Mouse (Mus musculus) cortical plate, adult 2 months (tissue): ENCODE measurements around the gene Muc16. TPM values are rescaled to one million over a fixed set of nuclear protein-coding genes. Genes with fewer than 3 reads are reported as not detected.

Experiments used
- H3K27ac ChIP-seq: fragments of 200-500 bp; 2 replicates; pipeline ENCODE4 v1.5.1; 2012; ENCODE audit warnings: low read length, control low read depth, inconsistent platforms; ENCODE audit not compliant: insufficient read depth
- H3K4me1 ChIP-seq: fragments of 200-500 bp; 2 replicates; pipeline ENCODE4 v1.6.1; 2011; ENCODE audit warnings: low read length; ENCODE audit not compliant: control insufficient read depth, insufficient read depth
- H3K4me3 ChIP-seq: fragments of 200-500 bp; 2 replicates; pipeline ENCODE4 v1.5.1; 2011; ENCODE audit warnings: mild to moderate bottlenecking, low read length, control low read depth; ENCODE audit not compliant: insufficient read depth
- CTCF ChIP-seq: fragments of 200-500 bp; IDR thresholded peaks from 2 replicates; pipeline ENCODE4 v1.5.1; 2011; ENCODE audit warnings: mild to moderate bottlenecking, control low read depth, low read length; ENCODE audit not compliant: insufficient read depth; ENCODE audit errors: extremely low read depth
- POLR2A ChIP-seq: fragments of 200-500 bp; IDR thresholded peaks from 2 replicates; pipeline ENCODE4 v1.6.1; 2011; ENCODE audit warnings: mild to moderate bottlenecking, low read length, control low read depth; ENCODE audit not compliant: insufficient read depth; ENCODE audit errors: extremely low read depth
- polyA plus RNA-seq: library from polyadenylated mRNA; depleted of rRNA; stranded (reverse); fragments of >200 nt; gene quantifications from 2 replicates; pipeline ENCODE4 v1.2.3, GENCODE M21; 2012; rRNA removed

The Muc16 gene
- polyA plus RNA-seq: not detected in 2 replicates

GRCm38 (mm10) chr9:18674480-18675154, at the start of gene Muc16:
Muc16 (minus strand) TSS chr9:18674530.
- TF ChIP-seq POLR2A: no peak
- no peak for TF ChIP-seq CTCF
- H3K27ac ChIP-seq: no peak within 1 kb of the TSS
- H3K4me3 ChIP-seq: no peak within 1 kb of the TSS
- H3K4me1 ChIP-seq: no peaks in the 10 kb centered on the region

GRCm38 (mm10) chr9:18722712-18723099, 48.4 kb upstream of the Muc16 start:
- no peak overlapping the region for H3K4me3 ChIP-seq
- no peaks in the 10 kb centered on the region for H3K4me1 ChIP-seq
- TF ChIP-seq CTCF (no peak), POLR2A (no peak)

GRCm38 (mm10) chr9:18721931-18722711, 47.8 kb upstream of the Muc16 start:
- Histone ChIP-seq H3K4me1 (no peaks in the 10 kb centered on the region), H3K4me3 (no peak overlapping the region), H3K27ac (no peak overlapping the region)
- no peak for TF ChIP-seq POLR2A

More at GRCm38 (mm10) chr9:18722712-18723099, 48.4 kb upstream of the Muc16 start:
- no peak overlapping the region for H3K27ac ChIP-seq

- Histone ChIP-seq H3K27ac (no peak overlapping the region), H3K4me3 (no peak overlapping the region), H3K4me1 (no peaks in the 10 kb centered on the region)
- TF ChIP-seq POLR2A (no peak), CTCF (no peak)
These were observed 46.7 kb upstream of the Muc16 start for GRCm38 (mm10) chr9:18721011-18721410.

GRCm38 (mm10) chr9:18705628-18706027, 31.3 kb upstream of the Muc16 start:
- no peak for TF ChIP-seq CTCF
- no peak for TF ChIP-seq POLR2A
- Histone ChIP-seq H3K27ac (no peak overlapping the region), H3K4me1 (no peaks in the 10 kb centered on the region), H3K4me3 (no peak overlapping the region)

GRCm38 (mm10) chr9:18598366-18598765, 76.0 kb downstream of the Muc16 start:
- no peak for TF ChIP-seq POLR2A
- no peak for TF ChIP-seq CTCF
- Histone ChIP-seq H3K4me3 (no peak overlapping the region), H3K27ac (no peak overlapping the region), H3K4me1 (no peaks in the 10 kb centered on the region)

GRCm38 (mm10) chr9:18508098-18508497, 166.2 kb downstream of the Muc16 start:
- H3K4me3 ChIP-seq: no peak overlapping the region
- H3K4me1 ChIP-seq: no peaks in the 10 kb centered on the region
- no peak for TF ChIP-seq POLR2A
- TF ChIP-seq CTCF: no peak
- no peak overlapping the region for H3K27ac ChIP-seq

- no peak within 1 kb of the TSS for H3K4me3 ChIP-seq
- H3K4me1 ChIP-seq: no peaks in the 10 kb centered on the region
- H3K27ac ChIP-seq: no peak within 1 kb of the TSS
- TF ChIP-seq POLR2A: no peak
These were observed 196.2 kb downstream of the Muc16 start, which contains the start of the genes Zfp558 and Mbd3l1 for GRCm38 (mm10) chr9:18478168-18478567. Zfp558 (minus strand) TSS chr9:18478268. Mbd3l1 (plus strand) TSS chr9:18478359.

GRCm38 (mm10) chr9:18473324-18474128, 200.8 kb downstream of the Muc16 start:
- no peak overlapping the region for H3K27ac ChIP-seq
- no peaks in the 10 kb centered on the region for H3K4me1 ChIP-seq
- peak overlapping the region; percentile 72 for H3K4me3 ChIP-seq
- TF ChIP-seq CTCF (no peak), POLR2A (no peak)

- TF ChIP-seq CTCF (no peak), POLR2A (no peak)
- H3K4me3 ChIP-seq: no peak overlapping the region
- no peaks in the 10 kb centered on the region for H3K4me1 ChIP-seq
- no peak overlapping the region for H3K27ac ChIP-seq
These were observed 206.3 kb downstream of the Muc16 start for GRCm38 (mm10) chr9:18468005-18468404.
